Mouse (Mus musculus): ENCODE results near the gene Fanca.
"Not testable (repeated sequence)": the region's sequence is repeated elsewhere in the genome, so short reads cannot be mapped to it uniquely, and the experiment has no call there.

Fanca gene

DNA sequence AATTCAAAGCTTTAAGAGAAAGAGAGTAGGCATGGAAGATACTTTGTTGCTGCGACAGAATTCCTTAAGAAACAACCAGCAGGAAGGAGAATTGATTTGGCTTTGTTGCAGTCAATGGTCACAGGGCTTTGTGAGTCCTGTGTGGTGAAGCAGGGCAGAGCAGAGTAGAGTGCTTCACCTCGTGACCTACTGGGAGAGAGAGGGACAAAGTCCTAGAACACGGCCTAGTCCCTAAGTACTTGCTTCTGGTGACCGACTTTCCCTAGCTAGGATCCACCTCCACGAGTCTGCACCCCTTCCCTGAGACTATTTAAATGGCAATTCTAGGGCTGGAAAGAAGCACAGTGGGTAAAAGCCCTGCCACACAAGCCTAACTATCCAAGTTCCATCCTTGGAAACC, 11.6 kb upstream of the Fanca start:
- DNase-seq, result no peak

DNA sequence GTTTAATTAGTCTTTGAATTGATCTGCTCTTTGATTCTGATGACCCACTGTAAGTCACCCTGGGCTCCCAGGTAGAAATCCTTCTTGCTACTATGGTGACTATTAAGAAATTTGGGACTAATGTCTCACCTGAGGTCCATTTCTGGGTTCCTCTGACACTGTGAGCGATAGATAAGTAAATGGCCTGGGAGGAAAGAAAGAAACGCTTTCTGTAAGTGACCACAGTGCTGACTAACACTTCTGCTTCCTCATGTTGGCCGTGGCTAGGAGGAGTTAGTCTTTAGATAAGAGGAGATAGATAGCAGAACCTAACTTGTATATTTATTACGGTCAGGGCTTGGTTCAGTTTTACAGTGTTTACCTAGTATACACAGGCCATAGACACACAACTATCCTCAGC, 11.0 kb upstream of the Fanca start:
- no peak for DNase-seq

DNA sequence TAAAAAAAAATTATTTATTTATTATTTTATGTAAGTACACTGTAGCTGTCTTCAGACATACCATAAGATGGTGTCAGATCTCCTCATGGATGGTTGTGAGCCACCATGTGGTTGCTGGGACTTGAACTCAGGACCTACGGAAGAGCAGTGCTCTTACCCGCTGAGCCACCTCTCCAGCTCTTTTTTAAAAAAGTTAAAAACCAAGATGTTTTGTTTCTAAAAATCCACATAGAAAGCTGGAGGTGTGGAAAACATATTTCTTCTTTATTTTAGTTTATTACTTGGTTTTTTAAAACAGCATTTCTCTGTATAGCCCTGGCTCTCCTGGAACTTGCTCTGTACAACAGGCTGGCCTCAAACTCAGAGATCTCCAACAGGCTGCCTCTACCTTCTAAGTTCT, 10.2 kb upstream of the Fanca start:
- no peak for DNase-seq

DNA sequence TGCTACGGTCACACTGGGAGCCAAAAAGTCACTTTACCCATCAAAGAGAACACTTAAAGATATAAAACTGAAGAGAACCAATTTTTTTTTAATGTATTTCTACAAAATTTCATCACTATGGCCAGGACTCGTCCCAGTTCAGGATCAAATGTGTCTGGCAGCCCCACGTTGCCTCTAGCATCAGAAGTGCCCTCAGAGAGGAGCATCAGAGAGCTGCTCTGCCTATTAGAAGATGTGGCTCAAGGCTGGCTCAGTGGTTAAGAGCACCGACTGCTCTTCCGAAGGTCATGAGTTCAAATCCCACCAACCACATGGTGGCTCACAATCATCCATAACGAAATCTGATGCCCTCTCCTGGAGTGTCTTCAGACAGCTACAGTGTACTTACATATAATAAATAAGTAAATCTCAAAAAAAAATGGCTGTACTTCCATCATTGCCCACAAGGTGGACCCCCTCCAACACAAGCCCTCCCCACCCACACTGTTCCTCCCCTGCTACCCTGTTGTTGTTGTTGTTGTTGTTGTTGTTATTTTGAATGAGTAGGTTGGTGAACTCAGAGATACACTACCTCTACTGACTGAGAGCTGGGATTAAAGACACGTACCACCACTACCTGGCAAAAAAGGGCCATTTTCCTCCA, 1.3 kb upstream of the Fanca start:
- DNase-seq, result peak; percentile 29 to 62

DNA sequence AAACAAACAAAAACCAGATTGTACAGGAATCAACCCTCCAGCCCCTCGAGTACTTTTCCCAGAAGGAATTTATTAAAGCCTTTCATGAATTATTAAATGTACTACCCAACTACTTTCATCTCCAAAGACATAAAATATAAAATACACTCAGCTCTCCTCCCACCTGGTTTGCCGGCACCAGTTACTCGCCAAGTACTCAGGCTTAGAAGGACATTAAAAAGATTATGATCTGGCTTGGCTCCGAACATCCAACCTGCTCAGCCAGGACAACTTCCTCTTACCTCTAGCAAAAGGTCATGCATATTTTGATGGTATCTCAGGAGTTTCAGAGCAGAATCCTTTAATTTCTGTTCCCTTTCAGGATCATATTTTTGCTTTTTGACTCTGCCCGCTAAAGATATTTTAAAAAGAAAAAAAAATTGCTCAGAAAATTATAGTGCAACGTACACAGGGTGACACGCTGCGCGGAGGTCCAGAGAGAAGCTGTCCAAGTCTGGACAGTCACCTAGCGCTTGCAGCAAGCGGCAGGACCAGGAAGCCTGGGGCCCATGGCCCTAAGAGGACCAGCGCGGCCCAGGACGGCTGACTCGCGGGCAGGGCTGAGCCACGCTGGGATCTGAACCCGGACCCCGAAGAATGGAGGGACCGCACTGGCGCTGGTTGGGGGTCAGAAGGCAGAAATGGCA, 452 bp downstream of the Fanca start:
- DNase-seq, result no peak

DNA sequence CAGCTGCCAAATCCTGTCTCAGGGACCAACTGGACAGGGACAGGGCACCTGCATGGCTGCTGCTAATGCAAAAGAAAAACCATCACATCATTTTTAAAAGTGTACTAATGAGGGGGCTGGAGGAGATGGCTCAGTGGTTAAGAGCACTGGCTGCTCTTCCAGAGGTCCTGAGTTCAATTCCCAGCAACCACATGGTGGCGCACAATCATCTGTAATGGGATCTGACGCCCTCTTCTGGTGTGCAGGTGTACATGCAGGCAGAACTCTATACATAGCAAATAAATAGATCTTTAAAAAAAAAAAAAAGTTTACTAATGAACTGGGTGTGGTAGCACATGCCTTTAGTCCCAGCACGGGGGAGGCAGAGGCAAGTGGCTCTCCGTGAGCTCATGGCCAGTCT, 9.6 kb downstream of the Fanca start:
- no peak for DNase-seq

DNA sequence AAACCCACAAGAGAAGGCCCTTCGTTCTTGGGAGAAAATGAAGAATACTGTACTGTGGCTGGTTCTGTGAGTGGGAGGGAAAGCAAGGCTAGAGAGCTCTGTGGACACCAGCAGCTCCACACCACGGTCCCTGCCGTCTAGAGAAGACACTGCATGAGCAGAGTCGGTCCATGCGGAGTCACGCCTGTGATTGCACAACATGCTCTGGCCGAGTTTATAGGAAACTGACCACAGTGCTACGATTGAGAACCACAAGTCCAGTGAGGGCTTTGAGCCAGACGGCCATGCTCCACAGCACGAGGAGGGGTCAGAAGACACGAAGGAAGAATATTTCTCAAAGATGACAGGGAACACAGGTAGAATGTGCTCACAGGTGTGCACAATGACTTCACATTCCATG, 20.1 kb downstream of the Fanca start:
- DNase-seq, result no peak

DNA sequence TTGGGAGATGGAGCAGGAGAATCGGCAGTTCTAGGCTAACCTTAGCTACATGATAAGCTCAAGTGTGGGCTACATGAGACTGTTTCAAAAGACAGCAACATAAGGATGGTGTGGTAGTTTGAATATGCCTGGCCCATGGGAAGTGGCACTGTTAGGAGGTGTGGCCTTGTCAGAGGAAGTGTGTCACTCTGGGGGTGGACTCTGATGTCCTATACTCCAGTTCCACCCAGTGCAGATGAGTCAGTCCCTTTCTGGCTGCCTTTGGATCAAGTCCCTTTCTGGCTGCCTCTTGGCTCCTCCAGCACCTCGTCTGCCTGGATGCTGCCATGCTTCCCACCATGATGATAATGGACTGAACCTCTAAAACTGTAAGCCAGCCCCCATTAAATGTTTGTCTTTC, 25.6 kb downstream of the Fanca start:
- no peak for DNase-seq

DNA sequence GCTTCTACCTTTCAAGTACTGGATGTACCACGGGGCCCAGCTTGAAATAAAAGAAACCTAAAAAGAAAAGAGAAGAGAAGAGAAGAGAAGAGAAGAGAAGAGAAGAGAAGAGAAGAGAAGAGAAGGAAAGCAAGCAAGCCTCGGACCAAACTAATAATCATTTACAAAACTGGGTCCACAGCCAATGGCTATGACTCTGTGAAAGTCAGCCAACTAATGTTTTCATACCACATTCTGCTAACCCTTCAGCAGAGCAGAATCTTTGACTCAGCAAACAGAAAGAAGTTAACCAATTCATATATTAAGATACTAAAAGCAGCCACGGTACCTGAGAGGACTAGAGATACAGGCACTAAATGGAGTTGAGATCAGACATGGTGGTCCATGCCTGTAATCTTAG, 26.1 kb downstream of the Fanca start:
- no peak for DNase-seq

DNA sequence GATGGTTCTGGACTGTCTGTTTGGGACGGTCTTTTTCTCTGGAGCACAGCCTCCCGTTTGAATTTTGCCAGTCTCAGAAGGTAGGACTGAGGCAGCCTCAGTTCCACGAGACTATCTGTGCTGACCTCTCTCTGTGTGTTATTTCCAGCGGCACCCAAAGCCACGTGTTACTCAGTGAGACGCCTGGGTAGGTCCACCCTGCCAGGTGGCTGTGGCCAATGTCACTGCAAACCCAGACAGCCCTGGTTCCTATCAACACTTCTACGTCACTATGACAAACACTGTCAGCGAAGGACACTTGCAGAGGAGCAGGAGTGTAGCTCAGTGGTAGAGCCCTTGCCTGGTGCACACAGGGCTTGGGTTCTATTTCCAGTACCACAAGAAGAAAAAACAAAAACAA, 26.7 kb downstream of the Fanca start:
- no peak for DNase-seq

DNA sequence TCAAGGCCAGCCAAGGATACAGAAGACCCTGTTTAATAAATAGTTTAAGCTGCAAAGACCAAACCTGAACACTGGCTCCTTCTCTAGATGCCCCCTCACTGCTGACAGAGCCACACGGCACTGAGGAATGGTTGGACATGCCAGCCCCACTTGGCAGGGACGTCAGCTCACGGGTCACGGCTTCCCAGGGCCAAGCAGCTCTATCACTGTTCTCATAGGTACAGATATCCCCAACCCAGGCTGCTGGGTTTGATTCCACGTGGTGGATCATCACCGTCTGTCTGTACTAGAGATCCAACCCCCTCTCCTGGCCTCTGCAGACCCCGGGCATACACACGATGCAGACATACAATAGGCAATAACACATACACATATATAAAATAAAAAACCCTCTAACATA, 27.7 kb downstream of the Fanca start:
- DNase-seq, result no peak

DNA sequence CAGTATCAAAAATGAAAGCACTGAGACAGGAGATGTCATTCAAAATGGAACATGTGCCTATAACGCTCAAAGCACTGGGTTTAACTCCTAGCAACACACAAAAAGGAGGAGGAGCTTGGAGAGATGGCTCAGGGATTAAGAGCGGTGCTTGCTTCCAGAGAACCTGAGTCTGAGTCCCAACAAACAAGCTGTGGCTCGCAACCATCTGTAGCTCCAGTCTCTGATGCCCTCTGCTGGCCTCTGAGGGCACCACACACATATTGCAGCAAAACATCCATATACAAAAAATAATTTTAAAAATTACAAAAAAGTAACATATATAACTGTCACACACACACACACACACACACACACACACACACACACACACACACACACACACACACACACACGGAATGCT, 28.2 kb downstream of the Fanca start:
- peak; percentile 15 to 35 for DNase-seq

DNA sequence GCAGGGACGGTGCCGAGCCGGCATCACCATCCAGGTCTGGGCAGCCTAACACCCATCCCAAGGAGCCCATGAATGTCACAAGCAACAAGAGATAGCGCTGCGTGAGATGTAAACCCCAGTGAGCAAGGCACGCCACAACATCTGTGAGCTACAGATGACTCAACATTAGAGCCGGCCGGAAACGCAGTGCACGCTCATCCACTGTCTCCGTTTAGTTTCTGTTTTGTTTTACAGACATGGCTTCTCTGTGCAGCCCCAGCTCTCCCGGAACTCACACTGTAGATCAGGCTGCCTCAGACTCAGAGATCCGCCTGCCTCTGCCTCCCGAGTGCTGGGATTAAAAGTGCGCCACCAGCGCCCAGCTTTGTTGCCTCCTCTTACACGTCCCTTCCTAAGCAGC, 31.0 kb downstream of the Fanca start:
- no peak for DNase-seq

DNA sequence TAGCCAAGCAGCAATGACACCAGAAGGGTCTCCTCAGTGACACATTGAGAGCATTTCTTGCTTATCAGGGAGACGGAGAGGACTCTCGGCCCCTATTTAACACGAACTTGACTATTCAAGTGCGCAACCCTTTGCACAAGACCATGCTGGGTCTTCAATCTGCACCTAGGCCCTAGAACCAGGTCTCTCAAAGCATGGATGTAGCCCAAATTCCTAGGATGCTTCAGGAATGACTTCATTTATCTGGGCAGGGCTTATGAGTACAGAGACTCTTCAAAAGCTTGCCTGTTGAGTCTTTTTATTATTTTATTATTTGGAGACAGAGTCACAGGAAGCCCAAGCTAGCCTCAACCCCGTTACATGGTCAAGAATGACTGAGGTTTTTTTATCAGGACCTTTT, 33.9 kb downstream of the Fanca start:
- no peak for DNase-seq

DNA sequence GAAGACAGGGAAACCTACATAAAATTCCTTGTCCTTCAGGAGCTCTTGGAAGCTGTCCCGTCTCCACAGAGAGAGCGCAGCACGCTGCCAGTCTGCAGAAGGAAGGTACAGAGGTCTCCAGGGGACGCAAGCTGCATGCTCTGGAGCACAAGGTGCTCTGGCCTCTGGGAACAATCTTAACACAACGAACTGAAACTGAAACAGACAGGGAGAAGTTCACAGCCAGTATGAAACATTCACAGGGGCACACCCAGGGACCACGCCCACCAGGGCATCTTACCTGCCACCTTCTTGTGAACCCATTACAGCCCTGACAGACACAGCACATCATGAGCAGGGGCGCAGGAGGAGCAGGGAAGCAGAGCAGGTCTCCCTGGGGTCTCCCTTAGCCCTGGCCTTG, 34.4 kb downstream of the Fanca start:
- DNase-seq, result no peak

DNA sequence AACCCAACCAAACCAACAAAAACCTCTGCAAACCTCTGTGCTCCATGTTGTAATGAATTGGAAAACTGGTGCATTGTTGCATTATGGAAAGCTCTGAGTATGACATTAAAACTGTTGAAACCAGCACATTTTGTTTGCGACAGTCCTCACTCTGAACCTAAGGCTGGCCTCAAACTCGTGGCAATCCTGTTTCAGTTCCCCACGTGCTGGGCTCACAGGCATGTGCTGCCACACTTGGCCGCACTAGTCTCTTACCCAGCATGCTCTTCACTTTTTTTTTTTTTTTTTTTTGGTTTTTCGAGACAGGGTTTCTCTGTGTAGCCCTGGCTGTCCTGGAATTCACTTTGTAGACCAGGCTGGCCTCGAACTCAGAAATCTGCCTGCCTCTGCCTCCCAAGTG, 35.4 kb downstream of the Fanca start:
- DNase-seq, result not testable (repeated sequence)

DNA sequence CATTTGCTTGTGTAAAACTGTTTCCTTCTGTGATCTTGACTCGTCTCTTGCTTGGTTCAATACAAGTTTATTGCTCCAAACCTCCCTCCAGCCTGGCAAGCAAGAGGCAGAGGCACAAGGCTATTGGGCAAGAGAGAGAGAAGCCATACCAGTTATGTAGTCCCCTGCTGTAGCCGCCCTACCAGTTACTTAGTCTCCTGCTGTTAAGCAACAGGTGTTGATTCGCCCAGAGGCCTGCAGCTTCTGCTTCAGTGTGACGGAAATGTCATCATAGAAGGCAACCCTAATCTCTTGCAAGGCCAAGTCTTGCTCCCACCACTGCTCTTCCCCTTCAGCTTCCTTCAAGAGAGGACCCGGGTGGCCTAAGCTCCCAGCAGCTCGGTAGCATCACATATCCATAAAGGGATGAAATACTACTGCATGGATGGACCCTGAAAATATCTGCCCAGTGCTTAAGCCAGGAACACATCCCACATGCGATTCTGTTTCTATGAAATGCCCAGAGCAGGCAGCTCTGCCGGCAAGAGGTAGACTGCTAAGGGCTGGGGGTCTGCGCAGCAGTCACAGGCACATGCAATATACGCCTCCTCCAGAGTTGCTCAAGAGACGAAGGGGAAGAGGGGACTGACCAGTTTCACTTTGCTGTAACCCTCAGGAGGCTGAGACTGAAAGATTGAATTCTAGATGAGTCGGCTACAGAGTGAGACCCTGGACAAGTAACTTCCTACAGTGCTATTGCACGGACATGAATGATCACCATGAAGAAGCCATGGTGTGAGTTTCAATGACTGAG, 37.9 kb downstream of the Fanca start:
- no peak for DNase-seq

DNA sequence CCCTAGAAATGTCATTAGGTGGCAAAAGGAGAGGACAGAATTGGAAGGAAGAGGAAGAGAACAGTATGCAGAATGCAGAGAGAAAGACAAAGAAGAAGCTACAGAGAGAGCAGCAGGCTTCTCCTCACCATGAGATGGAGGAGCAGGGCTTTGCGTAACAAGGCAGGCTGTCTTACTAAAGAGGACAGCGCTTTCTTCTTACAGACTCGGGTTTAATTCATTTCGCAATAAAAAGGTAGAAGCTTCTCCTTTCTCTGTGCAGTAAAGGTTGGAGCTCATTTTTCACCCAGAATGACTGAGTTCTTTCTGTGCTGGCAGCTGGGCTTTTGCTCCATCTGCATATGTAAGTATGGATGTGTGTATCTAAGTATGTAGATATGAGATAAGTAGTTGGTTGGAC, 38.5 kb downstream of the Fanca start:
- no peak for DNase-seq

DNA sequence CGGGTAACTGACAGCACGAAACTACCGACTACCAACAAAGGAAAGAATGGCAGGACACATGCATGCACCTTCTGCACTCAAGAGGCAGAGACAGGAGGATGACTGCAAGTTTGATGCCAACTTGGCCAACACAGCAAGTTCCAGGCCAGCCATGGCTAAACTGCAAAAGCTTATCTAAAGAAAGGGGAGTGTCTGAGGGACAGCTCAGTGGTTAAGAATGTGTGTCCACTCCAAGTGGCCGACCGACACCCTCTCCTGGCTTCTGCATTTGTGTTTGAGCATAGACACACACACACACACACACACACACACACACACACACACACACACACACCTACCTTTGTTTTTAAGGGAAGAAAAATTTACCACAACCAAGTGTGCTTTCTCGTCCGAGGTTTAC, 39.9 kb downstream of the Fanca start:
- DNase-seq, result no peak

DNA sequence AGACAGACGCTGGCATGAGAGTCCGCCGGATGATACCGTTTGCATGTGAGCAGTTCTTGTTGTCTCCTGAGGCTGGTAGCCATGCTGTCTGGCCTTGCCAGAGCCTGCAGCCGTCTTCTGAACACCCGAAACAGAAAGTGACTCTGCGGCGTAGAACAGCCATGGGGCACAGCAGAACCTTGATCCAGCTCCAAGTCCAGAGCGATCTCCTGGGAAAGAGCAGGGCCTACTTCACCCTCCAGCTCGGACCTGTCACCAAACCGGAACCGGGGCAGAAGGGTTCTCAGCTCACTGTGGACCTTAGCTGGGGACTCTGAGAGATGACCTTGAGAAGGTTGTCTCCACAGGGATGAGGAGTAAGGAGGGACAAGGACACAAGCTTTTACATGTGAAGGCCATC, 43.3 kb downstream of the Fanca start:
- DNase-seq, result no peak

DNA sequence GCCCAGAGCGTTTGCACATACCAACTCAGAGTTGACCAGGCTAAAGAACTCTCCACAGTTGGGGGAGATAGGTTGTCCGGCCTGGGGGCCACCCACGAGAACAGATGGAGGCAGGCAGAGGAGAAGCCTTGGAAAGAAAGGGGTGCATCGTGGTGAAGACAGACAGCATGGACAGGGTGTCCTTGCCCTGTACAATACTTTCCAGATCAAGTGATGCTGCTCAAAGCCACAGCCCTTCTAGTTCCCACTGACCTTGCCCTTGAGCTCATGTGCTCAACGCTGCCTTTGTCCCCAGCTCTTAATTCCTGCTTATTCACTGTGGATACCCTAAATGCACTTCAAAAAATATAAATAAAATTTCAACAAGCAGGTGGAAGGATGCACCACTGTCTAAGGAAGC, 43.9 kb downstream of the Fanca start:
- no peak for DNase-seq

DNA sequence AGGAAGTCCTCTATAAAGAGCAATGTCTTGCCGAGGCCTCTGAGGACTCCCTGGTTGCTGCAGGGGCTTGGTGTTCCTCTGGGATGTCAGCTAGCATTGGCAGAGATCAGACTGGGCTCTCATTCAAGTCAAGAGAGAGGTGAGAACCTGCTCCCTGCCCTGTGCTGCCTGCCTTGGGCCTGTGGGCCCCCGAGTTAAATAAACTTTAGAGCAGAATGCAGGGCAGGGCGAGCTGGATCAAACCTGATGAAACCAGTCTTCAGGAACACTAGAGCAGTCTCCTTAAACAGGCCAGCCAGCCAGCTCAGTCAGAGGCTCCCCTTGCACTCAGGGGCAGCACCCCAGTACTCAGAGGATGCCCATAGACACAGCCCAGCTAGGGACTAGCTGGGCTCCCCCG, 46.5 kb downstream of the Fanca start:
- no peak for DNase-seq

DNA sequence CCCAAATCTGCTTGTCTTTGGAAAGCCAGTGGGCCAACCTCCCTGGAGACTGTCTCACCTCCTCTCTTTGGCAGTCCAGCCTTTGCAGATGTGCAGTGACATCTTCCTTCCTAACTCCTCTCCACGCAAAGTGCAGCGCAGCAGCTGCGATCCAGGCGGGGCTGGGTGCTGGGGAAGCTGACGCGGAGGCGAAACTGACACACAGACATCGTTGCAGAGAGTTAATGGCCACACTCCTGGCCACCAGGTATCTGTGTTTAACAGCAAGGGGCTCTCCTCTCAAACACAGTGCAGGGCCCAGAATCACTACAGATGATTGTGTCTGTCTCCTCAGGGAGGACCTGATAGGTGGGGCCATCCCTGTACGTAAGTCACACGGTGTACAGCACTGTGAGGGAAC, 47.2 kb downstream of the Fanca start:
- DNase-seq, result no peak

DNA sequence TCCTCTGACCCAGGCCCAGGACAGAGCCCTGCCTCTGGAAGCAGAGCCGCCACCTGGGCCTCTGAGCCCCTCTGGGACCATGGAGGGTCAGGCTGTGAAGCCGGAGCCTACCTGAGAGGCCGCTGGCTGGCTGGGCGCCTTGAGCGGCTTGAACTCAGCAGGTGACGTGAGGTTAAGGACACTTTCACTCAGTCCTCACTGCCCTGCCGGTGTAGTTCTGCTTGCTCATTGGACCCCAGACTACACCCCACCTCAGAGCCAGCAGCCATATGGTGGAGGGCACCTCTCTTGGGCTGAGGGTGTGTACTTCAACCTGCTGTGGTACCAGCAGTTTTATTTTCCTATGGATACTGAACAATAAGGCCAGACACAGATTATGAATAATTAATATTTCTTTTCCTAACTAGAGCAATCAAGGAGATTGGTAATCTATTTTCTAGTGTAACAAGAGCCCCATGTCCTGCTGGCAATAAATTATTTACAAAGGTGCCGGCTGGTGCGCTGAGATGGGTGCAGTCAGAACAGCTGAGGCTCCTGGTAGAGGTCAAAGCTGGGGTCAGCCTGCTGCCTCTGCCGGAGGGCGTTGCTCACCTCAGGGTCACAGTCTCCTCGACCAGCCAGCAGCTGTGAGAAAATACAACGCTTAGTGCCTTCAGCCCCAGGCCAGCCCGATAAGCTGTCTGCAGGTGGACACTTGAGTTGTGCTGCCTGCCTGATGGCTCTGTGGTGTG, 50.3 kb downstream of the Fanca start:
- DNase-seq, result no peak
